Mouse (Mus musculus): Measurements from ENCODE around the gene Flnb. TPM values are rescaled to one million over a fixed set of nuclear protein-coding genes. Genes with fewer than 3 reads are reported as not detected.

Gene Flnb
- total and polyA plus RNA-seq, 2 experiments from 2014 or later, result 4.2 to 32.7 TPM

DNA sequence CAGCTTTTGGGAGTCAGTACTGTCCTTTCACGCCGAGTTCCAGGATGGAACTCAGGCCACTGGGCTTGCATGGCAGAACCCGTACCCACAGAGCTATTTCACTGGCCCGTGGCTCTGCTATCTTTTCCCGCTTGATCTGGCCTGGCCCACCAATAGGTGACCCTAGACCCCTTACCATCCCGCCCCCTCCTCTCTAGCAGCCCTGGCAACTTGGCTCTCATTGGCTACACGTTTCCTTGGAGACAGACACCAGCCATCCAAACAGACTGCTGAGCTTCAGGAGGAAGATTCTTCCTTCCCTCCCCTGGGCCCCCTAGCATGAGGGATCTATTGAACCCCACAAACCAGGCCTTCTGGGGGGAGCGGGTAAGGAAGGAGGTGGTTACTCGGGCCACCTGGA lies 139.3 kb downstream of the Flnb start, which contains the start of gene Gm45521:
TSS of gene Gm45521 (plus strand) at position 240 of the 400 bp plus-strand sequence.
- no peaks in the 10 kb centered on the region for H3K4me1 ChIP-seq (ENCODE audit: insufficient read depth, low read length)
- no peak for TF ChIP-seq CTCF (IDR thresholded peaks at IDR 0.05; ENCODE audit: low read depth)
- H3K9me3 ChIP-seq (ENCODE audit: low read length), result no peaks in the 10 kb centered on the region
- H3K4me2 ChIP-seq (ENCODE audit: low read depth, low read length), result no peak within 1 kb of the TSS
- H3K36me3 ChIP-seq (ENCODE audit: insufficient read depth, low read length), result no peaks in the 10 kb centered on the region
- WGBS, result 43% methylated on average over 9 of the region's 9 CpGs
- ATAC-seq, result peak; percentile 49
- H3K4me3 ChIP-seq (ENCODE audit: low read length), result no peak within 1 kb of the TSS
- peak; percentile 40 for DNase-seq (ENCODE audit: low spot score)
- H3K9ac ChIP-seq (replicated peaks; ENCODE audit: low read length), result no peak within 1 kb of the TSS
- H3K27me3 ChIP-seq (ENCODE audit: insufficient read depth, low read length), result no peaks in the 10 kb centered on the region
- no peak within 1 kb of the TSS for H3K27ac ChIP-seq

DNA sequence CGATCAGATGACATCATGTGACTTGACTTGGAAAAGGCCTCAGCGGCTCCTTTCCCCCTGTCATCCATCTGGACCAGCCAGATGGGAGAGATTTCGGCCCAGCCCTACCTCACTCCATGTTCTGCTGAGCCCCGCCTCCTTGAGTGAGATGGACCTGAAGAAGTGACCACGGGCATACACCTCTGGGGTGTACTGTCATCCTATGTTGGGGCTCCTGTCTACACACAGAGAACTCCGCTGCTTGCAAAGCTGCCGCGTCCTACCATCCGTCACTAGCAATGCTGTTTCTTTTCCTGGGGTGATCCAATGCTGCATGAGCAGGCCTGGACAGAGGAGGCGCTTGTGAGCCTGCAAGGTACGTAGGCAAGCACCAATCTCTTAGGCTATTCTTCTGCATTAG lies 142.9 kb downstream of the Flnb start:
- H3K4me1 ChIP-seq (ENCODE audit: insufficient read depth, low read length), result no peaks in the 10 kb centered on the region
- no peak overlapping the region for H3K9ac ChIP-seq (replicated peaks; ENCODE audit: low read length)
- ATAC-seq (peak; percentile 74), DNase-seq (ENCODE audit: low spot score) (peak; percentile 65)
- no peak overlapping the region for H3K4me2 ChIP-seq (ENCODE audit: low read depth, low read length)
- peak; percentile 71 for TF ChIP-seq CTCF (IDR thresholded peaks at IDR 0.05; ENCODE audit: low read depth)
- no peak overlapping the region for H3K4me3 ChIP-seq (ENCODE audit: low read length)
- H3K36me3 ChIP-seq (ENCODE audit: insufficient read depth, low read length), result no peaks in the 10 kb centered on the region
- H3K9me3 ChIP-seq (ENCODE audit: low read length), result no peaks in the 10 kb centered on the region
- H3K27me3 ChIP-seq (ENCODE audit: insufficient read depth, low read length), result no peaks in the 10 kb centered on the region
- WGBS, result 54% methylated on average over 11 of the region's 11 CpGs
- no peak overlapping the region for H3K27ac ChIP-seq

DNA sequence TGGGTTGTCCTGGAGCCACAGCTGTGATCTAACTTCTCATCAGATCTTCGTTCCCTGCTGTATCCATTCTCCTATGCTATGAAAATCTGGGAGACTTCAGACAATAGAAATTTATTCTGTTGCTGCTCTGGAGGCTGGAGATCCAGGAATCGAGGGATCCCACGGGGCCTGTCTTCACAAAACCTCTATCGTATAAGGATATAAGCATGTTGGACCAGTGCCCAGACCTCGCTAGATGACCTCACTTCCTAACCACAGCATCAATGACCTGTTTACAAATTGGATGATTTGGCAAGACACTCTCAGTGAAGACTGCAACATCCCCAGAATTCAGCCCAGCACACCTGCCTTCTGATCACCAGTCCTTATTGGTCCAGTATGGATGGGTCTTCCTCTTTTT lies 144.0 kb downstream of the Flnb start:
- TF ChIP-seq CTCF (IDR thresholded peaks at IDR 0.05; ENCODE audit: low read depth), result no peak
- Histone ChIP-seq H3K9ac (replicated peaks; ENCODE audit: low read length) (no peak overlapping the region), H3K27me3 (ENCODE audit: insufficient read depth, low read length) (no peaks in the 10 kb centered on the region), H3K4me3 (ENCODE audit: low read length) (no peak overlapping the region), H3K27ac (no peak overlapping the region), H3K4me1 (ENCODE audit: insufficient read depth, low read length) (no peaks in the 10 kb centered on the region), H3K36me3 (ENCODE audit: insufficient read depth, low read length) (no peaks in the 10 kb centered on the region), H3K9me3 (ENCODE audit: low read length) (no peaks in the 10 kb centered on the region), H3K4me2 (ENCODE audit: low read depth, low read length) (no peak overlapping the region)
- DNase-seq (ENCODE audit: low spot score), result peak; percentile 35
- 50% methylated on average over 5 of the region's 5 CpGs for WGBS
- ATAC-seq, result no peak

DNA sequence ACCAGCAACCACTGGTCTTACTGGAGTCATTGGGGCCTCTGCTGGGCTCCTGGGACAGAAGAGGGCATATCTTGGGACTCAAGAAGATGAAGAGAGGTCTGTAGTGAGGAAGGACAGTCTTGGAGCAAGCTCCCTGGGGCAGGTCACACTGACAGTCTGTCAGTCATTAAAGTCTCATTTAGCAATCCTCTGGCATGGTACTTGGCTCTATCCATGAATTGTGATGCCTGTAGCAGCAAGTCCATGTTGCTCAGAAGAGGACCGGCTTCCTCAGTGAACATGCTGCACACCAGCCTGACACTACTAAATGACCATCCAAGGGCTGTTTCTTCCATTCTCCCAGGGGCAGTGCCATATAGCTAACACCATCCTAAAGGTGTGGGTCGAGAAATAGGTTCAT lies 144.9 kb downstream of the Flnb start:
- no peaks in the 10 kb centered on the region for H3K9me3 ChIP-seq (ENCODE audit: low read length)
- no peaks in the 10 kb centered on the region for H3K4me1 ChIP-seq (ENCODE audit: insufficient read depth, low read length)
- DNase-seq (ENCODE audit: low spot score) (no peak), ATAC-seq (no peak)
- no peak overlapping the region for H3K9ac ChIP-seq (replicated peaks; ENCODE audit: low read length)
- H3K36me3 ChIP-seq (ENCODE audit: insufficient read depth, low read length), result no peaks in the 10 kb centered on the region
- TF ChIP-seq CTCF (IDR thresholded peaks at IDR 0.05; ENCODE audit: low read depth), result no peak
- WGBS, result 85% methylated on average over 2 of the region's 2 CpGs
- no peak overlapping the region for H3K27ac ChIP-seq
- H3K4me3 ChIP-seq (ENCODE audit: low read length), result no peak overlapping the region
- no peaks in the 10 kb centered on the region for H3K27me3 ChIP-seq (ENCODE audit: insufficient read depth, low read length)
- no peak overlapping the region for H3K4me2 ChIP-seq (ENCODE audit: low read depth, low read length)

DNA sequence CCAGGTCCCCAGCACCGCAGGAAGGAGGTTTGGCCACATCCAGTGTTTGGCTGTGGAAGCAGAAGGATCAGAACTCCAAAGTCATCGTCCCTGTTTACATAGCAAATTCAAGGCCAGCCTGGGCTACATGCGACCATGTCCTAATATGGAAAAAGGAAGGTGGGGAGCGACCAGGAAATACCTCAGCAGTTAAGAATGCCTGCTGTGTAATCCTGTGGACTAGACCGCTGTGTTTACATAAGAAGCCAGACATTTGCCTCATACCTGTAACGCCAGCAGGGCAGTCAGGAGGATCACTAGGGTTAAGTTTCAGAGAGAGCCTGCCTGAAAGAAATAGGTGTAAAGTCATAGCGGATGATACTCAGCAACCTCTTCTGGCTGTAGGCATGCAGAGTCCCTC lies 145.4 kb downstream of the Flnb start:
- H3K9ac ChIP-seq (replicated peaks; ENCODE audit: low read length), result no peak overlapping the region
- DNase-seq (ENCODE audit: low spot score) (no peak), ATAC-seq (no peak)
- no peak overlapping the region for H3K4me3 ChIP-seq (ENCODE audit: low read length)
- H3K27me3 ChIP-seq (ENCODE audit: insufficient read depth, low read length), result no peaks in the 10 kb centered on the region
- H3K27ac ChIP-seq, result no peak overlapping the region
- 73% methylated on average over 7 of the region's 7 CpGs for WGBS
- H3K9me3 ChIP-seq (ENCODE audit: low read length), result no peaks in the 10 kb centered on the region
- no peak overlapping the region for H3K4me2 ChIP-seq (ENCODE audit: low read depth, low read length)
- H3K36me3 ChIP-seq (ENCODE audit: insufficient read depth, low read length), result no peaks in the 10 kb centered on the region
- no peak for TF ChIP-seq CTCF (IDR thresholded peaks at IDR 0.05; ENCODE audit: low read depth)
- H3K4me1 ChIP-seq (ENCODE audit: insufficient read depth, low read length), result no peaks in the 10 kb centered on the region

DNA sequence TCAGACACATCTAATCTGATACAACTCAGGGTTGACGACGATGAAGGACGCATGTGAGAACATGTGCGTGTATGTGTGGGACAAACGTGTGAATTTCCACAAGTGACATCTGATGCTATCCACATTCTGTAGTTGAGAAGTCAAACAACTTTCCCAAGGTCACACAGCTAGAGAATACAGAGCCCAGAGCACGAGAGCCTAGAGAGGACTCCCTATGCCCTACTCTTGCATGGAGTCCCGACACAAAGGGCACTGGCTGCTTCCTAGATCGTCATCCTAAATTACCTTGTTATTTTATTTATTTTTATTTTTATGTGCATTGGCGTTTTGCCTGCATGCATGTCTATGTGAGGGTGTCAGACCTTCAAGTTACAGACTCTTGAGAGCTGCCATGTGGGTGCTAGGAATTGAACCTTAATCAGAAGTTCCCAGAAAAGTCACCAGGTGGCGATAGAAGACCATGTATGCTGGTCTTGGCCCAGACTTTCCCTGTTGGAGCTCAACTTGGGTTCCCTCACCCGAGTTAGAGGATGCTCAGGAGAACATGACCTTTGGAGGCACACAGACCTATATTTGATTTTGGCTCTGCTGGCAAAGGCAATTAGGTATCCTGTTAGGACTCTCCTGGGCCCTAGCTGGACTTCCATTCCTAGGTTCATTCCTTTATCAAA lies 146.6 kb downstream of the Flnb start:
- 55% methylated on average over 11 of the region's 11 CpGs for WGBS
- ATAC-seq (peak; percentile 68), DNase-seq (ENCODE audit: low spot score) (peak; percentile 91)
- H3K27me3 ChIP-seq (ENCODE audit: insufficient read depth, low read length), result no peaks in the 10 kb centered on the region
- TF ChIP-seq CTCF (IDR thresholded peaks at IDR 0.05; ENCODE audit: low read depth), result peak; percentile 92
- no peak overlapping the region for H3K9ac ChIP-seq (replicated peaks; ENCODE audit: low read length)
- H3K9me3 ChIP-seq (ENCODE audit: low read length), result no peaks in the 10 kb centered on the region
- no peaks in the 10 kb centered on the region for H3K36me3 ChIP-seq (ENCODE audit: insufficient read depth, low read length)
- H3K4me1 ChIP-seq (ENCODE audit: insufficient read depth, low read length), result no peaks in the 10 kb centered on the region
- H3K4me3 ChIP-seq (ENCODE audit: low read length), result no peak overlapping the region
- H3K4me2 ChIP-seq (ENCODE audit: low read depth, low read length), result no peak overlapping the region
- H3K27ac ChIP-seq, result no peak overlapping the region

DNA sequence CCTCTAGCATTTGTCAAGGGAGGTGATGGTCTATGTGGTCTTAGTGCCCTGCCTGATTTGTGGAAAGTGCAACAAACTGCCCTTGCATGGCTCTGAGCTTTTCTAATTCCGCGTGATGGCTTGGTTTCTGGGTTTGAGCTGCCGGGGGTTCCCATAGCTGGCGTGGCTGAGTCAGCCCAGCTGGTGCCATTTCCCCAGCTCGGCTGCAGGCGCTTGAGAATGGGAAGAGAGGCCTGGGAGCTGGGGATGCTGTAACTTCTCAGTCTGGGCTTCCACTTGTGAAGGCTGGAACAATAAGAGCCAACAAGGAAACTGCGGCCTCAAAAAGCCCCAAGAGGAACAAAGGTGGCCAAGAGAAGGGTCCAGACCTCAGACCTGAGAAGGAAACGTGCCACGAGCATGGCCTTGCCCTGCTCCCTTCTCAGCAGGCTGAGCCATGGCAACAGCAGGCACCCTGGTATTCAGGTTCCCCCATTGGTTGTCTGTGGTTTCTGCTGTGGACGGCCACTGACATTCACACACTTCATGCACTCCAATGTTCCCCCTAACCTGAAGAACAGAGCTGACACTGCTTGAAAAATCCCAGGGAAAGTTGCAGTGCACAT lies 154.2 kb downstream of the Flnb start:
- WGBS, result 66% methylated on average over 10 of the region's 10 CpGs
- Histone ChIP-seq H3K9ac (replicated peaks; ENCODE audit: low read length) (no peak overlapping the region), H3K4me1 (ENCODE audit: insufficient read depth, low read length) (no peaks in the 10 kb centered on the region), H3K27me3 (ENCODE audit: insufficient read depth, low read length) (no peaks in the 10 kb centered on the region), H3K36me3 (ENCODE audit: insufficient read depth, low read length) (no peaks in the 10 kb centered on the region), H3K9me3 (ENCODE audit: low read length) (no peaks in the 10 kb centered on the region), H3K4me2 (ENCODE audit: low read depth, low read length) (no peak overlapping the region), H3K4me3 (ENCODE audit: low read length) (no peak overlapping the region), H3K27ac (no peak overlapping the region)
- DNase-seq (ENCODE audit: low spot score) (no peak), ATAC-seq (no peak)
- no peak for TF ChIP-seq CTCF (IDR thresholded peaks at IDR 0.05; ENCODE audit: low read depth)
